Mouse (Mus musculus) Muller cell, postnatal 12 days (primary cell): ENCODE measurements at regions not wholly inside any gene's neighbourhood (a gene's known extent, or its start where the extent isn't known, plus 50 kb on each side); places are given as distances from the start of the nearest gene placed in this dataset.

Experiments
- DNase-seq: peaks from one replicate; pipeline ENCODE4 v3.0.0-alpha.2; 2015; ENCODE audit errors: inconsistent ontology term

DNA sequence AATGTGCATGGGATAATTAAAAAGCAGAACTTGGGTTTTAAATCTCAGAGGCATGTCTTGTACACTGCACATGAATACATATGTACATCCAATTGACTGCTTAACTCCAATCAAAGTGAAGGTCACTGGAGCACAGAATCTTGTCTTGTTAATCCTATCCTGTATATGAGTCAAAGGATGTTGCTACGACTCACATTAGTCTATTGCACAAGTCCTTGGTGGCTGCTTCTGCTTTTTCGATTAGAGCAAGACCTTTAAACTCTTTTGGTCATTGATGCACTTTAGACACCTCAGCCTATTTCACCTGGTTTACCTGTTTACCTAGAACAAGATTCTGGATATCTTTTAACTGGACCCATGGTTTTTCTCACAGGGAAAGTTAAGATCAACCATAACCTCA is 1008.5 kb upstream of the Cited2 start:
- DNase-seq, result no peak

DNA sequence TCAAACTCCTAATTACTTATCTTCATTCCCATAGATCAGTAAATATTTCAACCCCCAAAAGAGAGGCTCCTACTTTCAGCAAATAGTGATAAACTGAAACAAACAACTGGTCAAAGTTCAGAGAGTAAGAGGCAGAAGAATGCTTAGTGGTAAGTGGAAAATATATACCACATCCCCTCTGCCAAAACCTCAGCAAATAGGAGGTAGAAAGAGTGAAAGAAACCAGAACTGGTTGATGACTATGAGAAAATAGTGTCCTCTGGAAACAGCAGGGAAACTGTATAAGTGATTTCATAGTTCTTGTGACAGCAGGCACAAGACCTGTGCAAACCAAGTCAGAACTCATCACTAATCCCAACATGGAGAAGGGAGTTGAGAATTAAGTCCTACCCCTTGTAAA is 980.8 kb upstream of the Cited2 start:
- no peak for DNase-seq

DNA sequence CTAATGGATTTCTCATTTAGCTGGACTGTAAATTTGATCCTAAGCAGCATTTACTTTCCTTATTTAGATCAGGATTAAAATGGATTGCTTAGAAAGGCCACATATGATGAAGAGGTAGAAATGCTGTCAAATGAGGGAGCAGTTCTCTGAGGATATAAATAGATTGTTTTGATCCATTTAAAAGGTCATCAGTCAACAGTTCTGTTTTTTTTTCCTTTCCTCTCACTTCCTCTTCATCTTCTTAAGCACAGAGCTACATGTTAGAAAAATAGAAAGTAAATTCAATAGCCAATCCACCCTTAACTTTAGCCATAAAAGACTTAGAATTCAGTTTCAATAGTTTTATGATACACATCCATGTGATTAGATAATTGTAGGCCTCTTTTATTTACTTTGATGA is 971.5 kb upstream of the Cited2 start:
- DNase-seq, result no peak

DNA sequence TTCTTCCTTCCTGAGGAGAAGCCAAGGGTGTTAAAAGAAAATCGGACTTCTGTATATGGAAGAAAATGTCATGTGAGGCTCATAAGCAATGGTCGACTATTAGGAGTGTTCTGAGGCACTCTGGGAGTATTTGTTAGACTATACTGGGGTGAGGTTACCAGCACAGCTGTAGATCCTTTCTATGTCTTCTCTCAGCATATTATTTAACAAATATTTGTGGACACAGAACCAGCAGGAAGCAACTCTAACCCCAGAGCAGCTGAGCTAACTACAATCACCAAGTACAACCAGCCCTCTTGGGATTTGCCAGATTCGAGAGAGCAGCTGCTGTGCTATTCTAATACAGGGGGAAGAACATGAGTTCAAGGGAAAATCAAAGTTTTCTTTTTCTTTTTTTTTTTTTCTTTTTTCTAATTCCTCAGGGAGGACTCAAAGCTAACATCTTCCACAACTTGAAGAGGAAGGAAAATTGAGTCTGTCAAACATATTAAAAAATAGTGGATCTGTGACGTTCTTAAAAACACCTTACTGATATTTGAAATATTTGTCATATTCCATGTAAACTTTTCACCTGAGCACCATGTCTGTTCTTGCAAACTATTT is 933.3 kb upstream of the Cited2 start:
- peak; percentile 6 for DNase-seq

DNA sequence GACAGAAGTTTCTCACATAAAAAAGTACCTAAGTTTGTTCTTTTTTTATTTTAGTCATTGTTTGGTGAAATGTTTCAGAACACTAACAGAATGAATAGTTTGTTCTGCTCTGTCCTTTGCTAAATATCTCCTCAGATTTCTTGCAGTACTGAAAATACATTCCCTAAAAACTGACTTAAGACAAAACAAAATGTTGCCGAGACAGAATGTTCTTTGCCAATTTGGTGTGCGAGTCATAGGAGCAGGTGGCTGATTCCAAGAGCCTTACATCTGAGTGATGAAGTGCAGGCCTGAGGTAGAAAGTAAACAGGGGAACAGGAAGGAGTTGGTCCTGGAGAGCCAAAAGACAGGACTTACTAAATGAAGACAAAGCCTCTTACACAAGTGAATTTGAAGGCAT is 919.0 kb upstream of the Cited2 start:
- no peak for DNase-seq

GRCm38 (mm10) chr10:16810716-16811115 is 912.3 kb upstream of the Cited2 start:
- no peak for DNase-seq

- DNase-seq, result no peak
These were observed 909.0 kb upstream of the Cited2 start for GRCm38 (mm10) chr10:16814013-16814412.

DNA sequence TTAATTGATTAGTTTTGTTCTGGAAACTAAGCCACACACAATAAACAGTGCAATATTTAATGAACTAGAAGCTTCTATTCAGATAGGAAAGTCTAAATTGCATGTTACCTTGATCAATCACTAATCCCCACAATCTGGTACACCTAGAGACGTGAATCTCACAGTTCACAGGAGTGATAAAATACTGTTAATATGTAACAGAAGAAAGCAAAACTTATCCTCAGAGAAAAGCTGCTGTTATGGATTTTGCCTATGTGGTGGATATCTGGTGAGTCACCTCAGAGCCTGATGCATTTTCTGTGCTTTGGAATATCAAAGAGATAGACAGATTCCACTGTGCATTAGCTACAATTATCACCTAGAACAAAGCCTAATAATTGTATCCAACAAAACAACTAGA is 861.5 kb upstream of the Cited2 start:
- no peak for DNase-seq

DNA sequence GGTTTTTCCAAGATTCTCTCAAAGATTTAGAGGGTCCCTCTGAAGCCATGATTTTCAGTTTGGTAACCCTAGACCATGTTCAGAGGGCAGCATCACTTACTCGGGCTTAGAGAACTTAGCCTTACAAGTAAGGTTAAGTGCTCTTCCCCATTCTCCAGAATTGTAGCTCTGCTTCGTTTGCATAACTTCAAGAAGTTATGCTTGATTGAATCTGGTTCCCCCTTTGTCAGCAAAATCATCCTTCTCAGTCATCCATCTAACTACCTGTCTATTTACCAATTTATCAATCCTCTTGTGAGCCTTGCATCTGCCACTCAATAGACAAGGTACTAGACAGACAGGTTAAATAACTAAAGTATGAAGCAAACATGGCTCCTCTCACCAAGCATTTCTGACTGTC is 856.1 kb upstream of the Cited2 start:
- no peak for DNase-seq

DNA sequence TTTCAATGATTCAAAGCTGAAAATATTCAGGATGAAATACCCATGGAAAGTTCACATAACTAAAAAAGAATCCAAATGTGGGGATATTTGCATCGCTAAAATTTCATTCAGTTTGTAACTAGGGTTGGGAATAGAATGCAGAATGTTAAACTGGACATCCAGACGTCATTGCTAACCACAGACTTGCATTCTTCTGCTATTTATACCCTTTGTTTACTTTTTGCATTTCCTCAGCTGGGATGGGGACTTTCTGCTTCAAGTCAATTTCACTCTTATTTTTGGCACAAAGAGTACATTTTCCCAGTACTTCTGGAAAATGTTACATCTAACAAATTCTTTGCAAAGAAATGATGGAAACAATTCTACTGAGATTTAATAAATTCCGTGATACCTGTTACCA is 848.9 kb upstream of the Cited2 start:
- peak; percentile 36 for DNase-seq

- peak; percentile 54 for DNase-seq
These were observed 844.8 kb upstream of the Cited2 start for GRCm38 (mm10) chr10:16878197-16878596.

DNA sequence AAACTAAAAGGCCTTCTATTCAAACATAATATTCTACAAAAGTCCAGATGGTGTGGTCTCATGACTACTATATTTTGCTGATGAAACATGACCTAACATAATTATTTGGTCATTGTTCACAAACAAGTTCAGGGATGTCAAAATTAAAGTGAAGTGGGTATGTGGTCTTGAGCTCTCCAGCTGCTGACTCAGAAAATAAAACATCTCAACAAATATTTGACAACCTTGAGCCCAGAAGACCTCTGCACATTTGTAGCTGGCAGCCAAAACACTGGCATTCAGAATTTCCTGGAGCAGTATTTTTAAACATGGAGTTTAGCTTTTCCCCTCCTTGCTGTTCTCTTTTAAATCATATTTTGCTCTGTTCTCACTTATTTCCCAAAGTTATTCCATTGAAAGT is 829.7 kb upstream of the Cited2 start:
- DNase-seq, result no peak

DNA sequence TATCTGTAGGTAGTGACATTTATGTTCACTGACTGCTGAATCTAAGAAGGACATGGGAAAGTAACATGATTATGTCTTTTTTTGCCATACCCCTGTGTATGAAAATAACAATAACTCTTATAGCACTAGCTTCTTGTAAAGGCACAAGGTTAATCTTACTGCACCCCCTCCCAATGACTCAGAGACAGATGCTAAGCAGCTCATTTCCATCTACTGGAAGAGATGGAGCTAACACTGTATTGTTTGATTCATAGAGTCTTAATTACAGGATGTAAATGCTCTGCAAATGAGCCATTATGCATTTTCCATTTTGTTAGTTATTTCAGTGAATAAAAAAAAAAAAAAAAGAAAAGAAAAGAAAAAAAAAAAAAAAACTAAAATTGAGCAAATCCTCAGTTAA is 827.7 kb upstream of the Cited2 start:
- no peak for DNase-seq

DNA sequence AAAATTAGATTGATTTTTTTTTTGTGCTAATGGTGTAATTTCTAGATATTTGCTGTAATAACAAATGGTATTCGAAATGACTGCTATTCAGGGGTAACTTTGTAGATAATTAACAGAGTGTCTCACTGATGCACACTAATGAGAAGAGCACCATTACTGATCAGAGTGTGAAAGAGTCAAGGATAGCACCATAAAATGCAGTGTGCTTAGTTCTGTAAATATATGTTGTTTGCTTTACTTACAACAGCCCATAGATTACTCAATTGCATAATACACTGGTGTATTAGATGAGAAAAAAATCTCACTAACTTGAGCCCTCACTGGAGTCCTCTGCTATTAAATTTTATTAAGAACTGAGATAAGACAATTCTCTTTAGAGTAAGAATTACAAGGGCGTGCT is 800.1 kb upstream of the Cited2 start:
- DNase-seq, result no peak

DNA sequence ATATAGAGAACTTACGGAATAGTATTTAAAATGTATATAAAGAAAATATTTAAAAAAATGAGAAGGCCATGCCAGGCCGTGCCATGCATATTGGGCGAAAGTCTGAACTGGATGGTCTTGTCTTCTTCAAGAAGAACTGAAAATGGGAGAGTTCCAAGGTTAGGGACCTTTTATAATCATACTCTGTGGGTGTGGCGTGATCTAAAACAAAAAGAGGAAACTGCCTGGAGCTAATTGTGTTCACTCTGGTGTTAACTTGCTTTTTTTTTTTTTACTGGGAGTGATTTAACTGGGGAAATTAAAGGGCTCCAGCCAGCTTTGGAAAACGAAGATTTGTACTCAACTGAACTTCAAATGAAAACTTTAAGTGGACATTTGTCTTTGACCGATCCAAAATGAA is 799.2 kb upstream of the Cited2 start:
- no peak for DNase-seq

DNA sequence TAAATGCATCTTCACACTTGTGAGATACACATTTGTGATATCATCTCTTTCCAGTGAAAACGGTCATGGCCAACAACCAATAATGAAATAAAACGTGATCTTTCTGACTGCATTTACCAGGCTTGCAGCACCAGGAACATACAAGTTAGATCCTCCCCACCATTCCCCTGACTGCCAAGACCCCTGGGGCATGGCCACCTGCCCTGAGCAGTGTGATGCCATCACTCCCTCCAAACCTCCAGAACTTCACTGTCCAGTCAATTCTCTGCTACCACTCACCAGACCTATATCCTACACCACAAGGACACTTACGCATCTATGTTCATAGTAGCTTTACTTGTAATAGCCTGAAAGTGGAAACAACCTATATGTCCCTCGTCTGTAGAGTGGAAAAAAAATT is 785.3 kb upstream of the Cited2 start:
- DNase-seq, result no peak

DNA sequence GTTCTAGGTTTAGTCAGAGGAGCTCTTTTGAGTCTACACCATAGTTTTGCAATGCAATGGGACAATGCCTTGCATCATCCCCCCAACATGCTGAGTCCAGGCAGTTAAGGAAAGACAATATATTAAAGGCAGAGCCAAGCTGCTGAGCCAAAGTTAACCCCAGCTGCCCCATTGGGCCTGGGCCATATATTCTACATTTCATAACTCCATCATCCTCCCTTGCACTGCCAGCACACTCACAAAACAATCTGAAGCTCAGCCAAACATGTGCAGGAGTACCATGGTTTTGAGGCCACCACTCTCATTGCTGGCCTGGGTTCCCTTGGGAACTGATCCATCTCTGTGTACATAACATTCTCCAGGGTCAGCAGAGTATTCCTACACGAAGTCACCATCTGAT is 771.4 kb upstream of the Cited2 start:
- DNase-seq, result no peak

DNA sequence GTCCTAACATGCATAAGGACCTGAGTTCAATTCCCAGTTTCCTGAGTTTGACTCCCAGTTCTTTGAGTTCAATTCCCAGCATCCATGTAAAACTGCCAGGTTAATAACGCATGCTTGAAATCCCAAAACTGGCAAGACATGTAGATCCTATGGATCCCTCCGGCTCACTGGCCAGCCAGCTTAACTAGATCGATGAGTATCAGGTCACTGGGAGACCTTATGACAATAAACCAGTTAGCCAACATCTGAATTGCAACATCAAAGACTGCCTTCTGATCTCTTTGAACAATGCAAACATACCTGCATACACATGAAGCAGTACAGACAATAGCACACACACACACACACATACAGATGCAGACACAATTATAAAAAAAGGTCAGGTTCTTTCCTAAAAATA is 762.0 kb upstream of the Cited2 start:
- no peak for DNase-seq

DNA sequence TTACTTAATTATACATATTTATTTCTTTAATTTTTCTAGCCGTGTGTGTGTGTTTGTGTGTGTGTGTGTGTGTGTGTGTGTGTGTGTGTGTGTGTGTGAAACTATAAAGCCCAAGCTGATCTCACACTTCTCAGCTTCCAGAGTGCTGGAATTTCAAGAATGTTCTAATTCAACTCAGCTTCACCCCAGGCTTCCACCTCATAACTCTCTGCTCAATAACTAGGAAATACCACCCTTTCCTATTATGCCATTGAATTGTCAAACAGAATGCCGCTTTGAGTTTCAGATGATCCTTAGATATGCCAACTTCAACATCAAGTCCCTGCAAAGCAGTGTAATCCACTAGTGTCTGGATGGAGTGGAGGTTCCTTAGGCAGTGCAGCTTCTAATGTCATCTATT is 760.6 kb upstream of the Cited2 start:
- peak; percentile 80 for DNase-seq

DNA sequence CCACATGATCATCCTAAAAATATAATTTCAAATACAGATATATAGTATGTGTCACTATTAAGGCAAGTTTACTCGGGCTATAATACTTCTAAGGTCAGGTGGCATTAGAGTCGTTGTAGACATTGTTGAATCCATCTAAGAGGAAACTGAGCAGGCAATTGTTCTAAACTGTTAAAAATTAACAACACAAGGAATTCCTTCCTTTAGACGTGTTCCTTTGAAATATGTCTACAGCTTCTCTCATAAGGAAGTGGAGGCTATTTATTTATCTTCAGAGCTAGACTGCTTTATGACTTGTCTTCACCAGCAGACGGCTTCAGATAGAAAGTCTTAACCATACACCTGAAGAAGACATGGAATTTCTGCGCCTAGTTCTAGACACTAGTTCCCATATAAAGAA is 744.2 kb upstream of the Cited2 start:
- no peak for DNase-seq

DNA sequence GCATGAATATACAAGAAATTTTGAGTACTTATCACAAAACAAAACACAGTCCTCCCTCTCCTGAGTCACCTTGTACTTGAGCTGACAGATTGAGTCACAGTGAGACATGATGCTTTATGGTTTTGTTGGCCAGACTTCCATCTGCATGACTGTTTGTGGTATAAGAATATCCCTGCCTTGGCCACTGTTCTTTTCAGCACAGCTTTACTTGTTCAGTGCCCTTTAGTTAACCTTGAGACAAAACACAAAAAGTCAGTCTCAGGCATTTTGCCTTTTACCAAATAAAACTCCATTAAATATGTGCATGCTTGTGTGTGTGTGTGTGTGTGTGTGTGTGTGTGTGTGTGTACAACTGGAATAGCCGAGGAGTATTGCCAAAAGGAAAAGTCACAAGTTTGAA is 732.8 kb upstream of the Cited2 start:
- DNase-seq, result peak; percentile 60

DNA sequence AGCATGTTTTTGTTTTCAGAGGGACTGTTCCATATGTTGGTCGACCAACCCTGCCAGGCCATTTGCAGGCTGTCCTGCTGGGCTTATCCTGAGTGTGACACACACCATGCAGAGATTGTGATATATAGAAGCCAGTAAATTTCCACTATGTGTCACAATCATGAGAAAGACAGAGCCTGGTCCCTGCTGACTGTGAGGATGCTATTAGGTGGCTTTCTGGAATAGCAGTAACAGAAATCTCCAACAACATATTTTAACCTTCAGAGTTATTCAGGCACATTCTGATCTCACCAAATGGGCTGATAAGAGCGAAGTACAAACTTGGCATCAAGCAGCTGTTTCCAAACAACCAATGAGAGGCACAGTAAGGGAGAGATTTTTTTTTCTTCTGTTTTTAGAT is 729.2 kb upstream of the Cited2 start:
- no peak for DNase-seq

GRCm38 (mm10) chr10:16994526-16994925 is 728.5 kb upstream of the Cited2 start:
- DNase-seq, result no peak

DNA sequence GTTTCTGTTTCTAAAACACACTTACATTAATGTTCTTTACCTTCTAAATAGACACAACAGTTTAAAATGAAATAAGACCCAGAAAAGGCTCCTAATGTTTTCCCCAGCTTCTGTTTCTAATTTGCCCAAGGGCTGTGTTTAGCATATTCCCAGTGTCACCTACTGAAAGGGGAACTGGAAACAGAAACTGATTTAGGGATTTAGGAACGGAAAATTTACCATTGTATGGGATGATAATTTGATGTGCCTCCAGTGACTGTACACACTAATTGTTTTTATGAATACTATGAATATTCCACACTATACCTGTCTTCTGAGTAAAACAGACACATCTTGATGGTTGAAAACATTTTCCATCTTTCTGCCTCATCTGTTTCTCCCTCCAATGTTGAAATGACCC is 728.0 kb upstream of the Cited2 start:
- no peak for DNase-seq
